Mouse (Mus musculus): ENCODE measurements around the gene Celf2.
A peak's percentile ranks its signal among the peaks of the same experiment; 100 is the strongest.

The Celf2 gene

GRCm38 (mm10) chr2:7207691-7208504 lies 301.5 kb downstream of the Celf2 start:
- no peak for DNase-seq (ENCODE audit: low spot score in 2 of 2)

- DNase-seq (ENCODE audit: low spot score in 2 of 2): no peak
These were observed 315.9 kb downstream of the Celf2 start for GRCm38 (mm10) chr2:7193413-7193812.

GRCm38 (mm10) chr2:7179186-7179585 lies 330.2 kb downstream of the Celf2 start:
- DNase-seq (ENCODE audit: low spot score in 2 of 2): no peak

- no peak for DNase-seq (ENCODE audit: low spot score in 2 of 2)
These were observed 335.9 kb downstream of the Celf2 start for GRCm38 (mm10) chr2:7173271-7174064.

- no peak for DNase-seq (ENCODE audit: low spot score in 2 of 2)
These were observed 338.2 kb downstream of the Celf2 start for GRCm38 (mm10) chr2:7171087-7171696.

- DNase-seq (ENCODE audit: low spot score in 2 of 2): no peak
These were observed 343.6 kb downstream of the Celf2 start for GRCm38 (mm10) chr2:7165786-7166185.

- DNase-seq (ENCODE audit: low spot score in 2 of 2): no peak
These were observed 349.3 kb downstream of the Celf2 start for GRCm38 (mm10) chr2:7160108-7160507.

- DNase-seq (ENCODE audit: low spot score in 2 of 2): no peak
These were observed 362.1 kb downstream of the Celf2 start for GRCm38 (mm10) chr2:7147303-7147702.

GRCm38 (mm10) chr2:7145541-7146043 lies 363.8 kb downstream of the Celf2 start:
- no peak for DNase-seq (ENCODE audit: low spot score in 2 of 2)

GRCm38 (mm10) chr2:7144871-7145270 lies 364.5 kb downstream of the Celf2 start:
- no peak for DNase-seq (ENCODE audit: low spot score in 2 of 2)

- DNase-seq (ENCODE audit: low spot score in 2 of 2): no peak
These were observed 386.0 kb downstream of the Celf2 start for GRCm38 (mm10) chr2:7123366-7123765.

GRCm38 (mm10) chr2:7115801-7116200 lies 393.6 kb downstream of the Celf2 start:
- no peak for DNase-seq (ENCODE audit: low spot score in 2 of 2)

- DNase-seq (ENCODE audit: low spot score in 2 of 2): no peak
These were observed 394.2 kb downstream of the Celf2 start for GRCm38 (mm10) chr2:7115161-7115560.

- no peak for DNase-seq (ENCODE audit: low spot score in 2 of 2)
These were observed 395.6 kb downstream of the Celf2 start for GRCm38 (mm10) chr2:7113738-7114137.

GRCm38 (mm10) chr2:7112156-7112813 lies 397.1 kb downstream of the Celf2 start:
- no peak for DNase-seq (ENCODE audit: low spot score in 2 of 2)

GRCm38 (mm10) chr2:7093414-7093813 lies 415.9 kb downstream of the Celf2 start:
- DNase-seq (ENCODE audit: low spot score in 2 of 2): no peak

GRCm38 (mm10) chr2:7092641-7093040 lies 416.7 kb downstream of the Celf2 start:
- DNase-seq (ENCODE audit: low spot score in 2 of 2): no peak

- no peak for DNase-seq (ENCODE audit: low spot score in 2 of 2)
These were observed 418.9 kb downstream of the Celf2 start for GRCm38 (mm10) chr2:7090496-7090895.

- DNase-seq (ENCODE audit: low spot score in 2 of 2): peak; percentile 56 to 63
These were observed 420.1 kb downstream of the Celf2 start for GRCm38 (mm10) chr2:7089069-7089834.

GRCm38 (mm10) chr2:7088536-7088935 lies 420.8 kb downstream of the Celf2 start:
- DNase-seq (ENCODE audit: low spot score in 2 of 2): no peak

GRCm38 (mm10) chr2:7087480-7087879 lies 421.9 kb downstream of the Celf2 start:
- no peak for DNase-seq (ENCODE audit: low spot score in 2 of 2)

Measured in frontal cortex, postnatal 10 days (tissue).